Mouse (Mus musculus): ENCODE data around the gene Ppp2r5b.

DNA sequence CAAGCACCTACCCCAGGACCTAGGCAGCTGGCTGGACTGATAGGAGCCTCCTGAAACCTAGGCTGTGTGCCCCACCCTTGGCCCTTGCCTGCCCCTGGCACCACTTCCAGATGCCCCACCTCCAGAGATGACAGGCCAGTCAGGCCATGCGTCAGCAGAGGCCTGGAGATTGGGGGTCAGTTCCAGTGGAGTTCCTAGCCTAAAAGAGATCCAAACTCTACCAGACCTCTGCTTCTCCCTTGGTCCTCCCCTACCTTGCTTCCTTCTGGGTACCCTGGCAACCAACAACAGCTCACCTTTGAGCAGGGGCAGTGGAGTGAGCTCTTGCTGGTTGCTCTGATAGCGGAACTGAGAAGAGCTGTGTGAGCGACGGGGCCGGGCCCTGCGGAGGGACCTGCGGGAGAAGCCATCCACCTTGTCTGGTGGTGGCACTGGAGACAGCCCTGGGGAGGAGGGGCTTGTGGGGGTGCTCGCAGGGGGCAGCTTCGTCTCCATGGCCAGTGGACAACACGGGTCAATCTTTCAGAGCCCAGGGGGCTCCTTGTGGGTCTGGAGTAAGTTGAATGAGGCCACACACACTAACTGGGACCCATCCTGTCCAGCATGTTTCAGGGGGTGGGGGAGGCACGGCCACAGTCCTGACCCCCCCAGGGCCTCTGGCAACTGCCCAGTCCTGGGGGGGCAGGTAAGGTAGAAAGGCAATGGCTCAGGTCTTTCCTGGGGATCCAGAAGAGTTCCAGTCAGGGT, 1.2 kb downstream of the Ppp2r5b start:
- TF ChIP-seq CTCF (IDR thresholded peaks at IDR 0.05; ENCODE audit: borderline replicate concordance, extremely low read depth, insufficient read depth, insufficient read length) = no peak
- TF ChIP-seq POLR2A (IDR thresholded peaks at IDR 0.05; ENCODE audit: borderline replicate concordance, extremely low read depth, insufficient read depth, insufficient read length, poor library complexity, severe bottlenecking) = no peak

Data from brain, embryonic 14.5 days (tissue).